Mouse (Mus musculus) lung, postnatal 25 days (tissue): Measurements from ENCODE around the gene Ccdc80.

Experiments
- DNase-seq: peaks from one replicate; pipeline ENCODE4 v3.0.0; 2022; ENCODE audit warnings: low spot score

Gene Ccdc80

DNA sequence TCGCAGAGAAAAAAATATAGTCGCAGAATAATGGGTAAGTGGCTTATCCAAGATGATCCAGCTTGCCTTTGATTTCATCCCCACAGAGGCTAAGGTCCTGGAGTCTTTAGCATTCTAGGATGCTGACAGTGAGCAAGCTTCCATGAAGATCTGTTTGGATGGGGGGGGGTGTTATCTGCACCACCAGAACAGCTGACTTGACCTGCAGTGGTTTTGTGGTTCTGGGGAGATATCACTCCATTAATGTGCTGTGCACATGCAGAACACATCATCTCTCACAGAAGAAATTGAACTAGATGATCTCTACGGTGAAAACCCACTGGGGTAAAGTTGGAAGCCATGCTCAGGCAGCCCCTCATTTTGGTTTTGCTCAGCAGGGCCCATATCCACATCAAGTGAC, 24.0 kb downstream of the Ccdc80 start:
- no peak for DNase-seq

DNA sequence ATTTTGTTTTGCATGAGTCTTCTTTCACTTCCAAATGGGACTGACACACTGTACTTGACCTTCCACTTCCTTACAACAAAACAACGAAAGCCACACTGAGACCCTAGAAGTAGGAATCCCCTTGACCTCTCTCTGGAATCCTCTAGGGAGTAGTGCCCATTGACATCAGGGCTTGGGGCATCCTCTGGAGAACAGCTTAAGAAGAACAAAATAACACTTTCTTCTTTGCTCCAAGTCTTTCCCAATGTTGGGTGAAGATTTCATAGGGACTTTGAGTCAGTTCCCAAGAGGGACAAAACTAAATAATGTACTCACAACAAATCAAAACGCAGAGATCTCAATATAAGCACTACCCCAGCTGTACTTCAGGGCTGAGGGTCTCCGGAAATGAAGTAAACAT, 25.6 kb downstream of the Ccdc80 start:
- no peak for DNase-seq

DNA sequence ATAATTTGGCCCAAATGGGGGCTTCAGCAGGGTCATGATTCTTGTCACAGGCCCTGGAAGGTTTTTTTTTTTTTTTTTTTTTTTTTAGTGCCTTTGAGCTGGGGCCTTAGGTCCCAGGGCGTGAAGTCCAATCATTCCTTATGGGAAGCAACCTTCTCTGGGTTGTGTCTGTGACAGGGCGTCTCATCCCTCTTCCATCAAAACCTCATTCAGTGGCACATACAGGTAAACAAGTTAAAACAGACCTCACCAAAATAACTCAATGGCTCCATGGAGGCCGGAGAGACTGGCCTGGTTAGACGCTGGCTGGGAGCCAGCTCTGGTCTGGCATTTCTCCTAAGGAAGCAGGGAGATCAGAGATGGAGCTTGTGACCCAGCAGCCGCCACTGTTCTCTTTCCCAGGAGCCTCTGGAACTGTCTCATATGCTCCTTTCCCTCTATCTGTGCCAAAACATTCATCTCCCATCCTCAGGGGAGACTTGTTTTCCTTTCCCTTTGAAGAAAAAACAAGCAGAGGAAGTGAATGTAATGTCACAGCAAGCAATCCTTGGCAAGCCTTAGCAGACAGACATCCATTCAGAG, 27.7 kb downstream of the Ccdc80 start:
- DNase-seq = peak; percentile 36

DNA sequence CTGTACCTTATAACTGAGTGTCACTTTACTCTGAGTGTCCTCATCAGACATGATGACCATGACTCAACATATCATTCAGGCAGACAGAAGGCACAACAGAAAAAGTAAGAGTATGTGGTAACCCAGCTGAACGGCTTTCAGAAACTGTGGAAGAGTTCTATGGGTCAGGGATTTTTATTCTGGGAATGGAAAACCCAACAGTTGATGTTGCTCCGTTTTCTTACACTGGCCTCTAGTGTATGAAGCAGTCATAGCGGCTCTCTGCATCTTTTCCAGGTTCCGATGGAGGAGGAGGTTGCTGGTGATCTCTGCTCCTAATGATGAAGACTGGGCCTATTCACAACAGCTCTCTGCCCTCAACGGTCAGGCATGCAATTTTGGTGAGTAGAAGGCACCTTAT, 29.4 kb downstream of the Ccdc80 start:
- DNase-seq = no peak

DNA sequence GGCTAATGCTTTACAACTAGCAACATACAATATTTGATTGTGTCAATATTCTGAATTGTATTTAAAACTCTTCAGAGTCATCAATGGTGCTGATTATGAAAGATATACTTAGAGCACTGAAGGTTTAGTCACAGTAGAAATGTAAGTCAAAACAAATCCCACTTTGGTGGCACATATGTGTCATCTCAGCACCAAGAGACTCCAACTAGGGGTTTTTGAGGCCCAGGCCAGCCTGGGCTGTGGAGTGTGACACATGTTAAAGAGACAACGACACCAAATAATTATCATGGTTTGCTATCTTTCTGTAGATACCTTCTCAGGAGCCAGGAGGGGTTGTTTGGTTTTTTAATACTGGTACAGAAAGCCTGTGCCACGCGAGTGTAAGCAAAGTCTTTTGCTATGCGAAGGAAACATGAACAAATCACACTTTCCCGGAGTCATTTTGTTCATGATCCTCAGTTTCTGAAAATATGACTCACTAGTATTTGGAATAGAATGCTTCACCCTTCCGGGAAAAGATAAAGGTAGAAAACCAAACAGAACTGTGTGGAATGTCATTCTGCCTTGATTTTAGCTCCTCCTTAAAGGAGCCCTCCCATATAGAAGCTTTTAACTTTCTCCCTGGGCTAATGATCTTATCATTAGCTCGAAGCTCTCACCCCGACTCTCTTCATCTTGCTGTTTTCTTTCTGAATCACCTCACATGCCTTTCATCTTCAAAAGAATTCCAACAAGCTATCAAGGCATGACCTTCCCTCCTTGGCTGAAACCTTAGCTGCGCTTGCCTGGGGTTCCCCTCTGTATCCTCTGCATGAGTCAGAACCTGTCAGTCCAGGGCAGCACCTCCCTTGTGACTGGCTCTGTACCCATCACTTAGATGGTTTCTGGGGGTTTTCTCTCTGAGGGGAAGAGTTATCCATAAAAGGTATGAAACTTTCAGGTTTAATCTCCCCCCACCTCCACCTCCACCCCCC, 31.3 kb downstream of the Ccdc80 start:
- no peak for DNase-seq

DNA sequence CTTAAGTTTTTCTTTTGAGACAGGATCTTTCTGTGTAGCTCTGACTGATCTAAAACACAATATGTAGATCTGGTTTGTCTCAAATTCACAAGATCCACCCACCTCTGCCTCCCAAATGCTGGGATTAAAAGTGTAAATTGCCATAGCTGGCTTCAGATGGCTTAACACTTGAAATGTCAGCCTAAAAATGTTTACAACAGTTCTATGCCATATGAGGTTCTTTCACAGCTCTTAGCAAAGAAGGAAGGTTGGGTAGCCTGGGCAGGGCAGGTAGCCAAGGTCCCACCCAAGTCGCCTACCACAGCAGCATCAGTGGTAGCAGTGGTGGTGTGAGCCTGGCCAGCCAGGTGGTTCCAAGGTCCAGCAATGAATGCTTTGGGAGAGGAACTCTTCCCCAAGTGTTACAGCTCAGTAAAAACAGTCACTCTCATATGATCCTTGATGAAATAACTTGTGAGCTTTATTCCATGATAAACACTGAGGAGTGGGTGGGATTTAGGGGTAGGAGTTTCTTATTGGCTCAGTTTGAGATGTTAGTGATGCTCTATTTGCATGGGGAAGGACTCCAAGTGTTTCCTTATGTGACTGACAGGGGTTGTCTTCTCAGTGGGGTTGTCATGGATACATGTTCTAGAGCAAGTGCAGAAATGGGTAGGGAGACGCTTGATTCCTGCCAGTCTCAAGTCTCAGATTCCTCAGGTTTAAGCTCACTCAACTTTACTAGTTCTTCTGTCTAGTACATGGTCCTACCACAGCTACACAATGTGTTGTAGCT, 34.9 kb downstream of the Ccdc80 start:
- no peak for DNase-seq

DNA sequence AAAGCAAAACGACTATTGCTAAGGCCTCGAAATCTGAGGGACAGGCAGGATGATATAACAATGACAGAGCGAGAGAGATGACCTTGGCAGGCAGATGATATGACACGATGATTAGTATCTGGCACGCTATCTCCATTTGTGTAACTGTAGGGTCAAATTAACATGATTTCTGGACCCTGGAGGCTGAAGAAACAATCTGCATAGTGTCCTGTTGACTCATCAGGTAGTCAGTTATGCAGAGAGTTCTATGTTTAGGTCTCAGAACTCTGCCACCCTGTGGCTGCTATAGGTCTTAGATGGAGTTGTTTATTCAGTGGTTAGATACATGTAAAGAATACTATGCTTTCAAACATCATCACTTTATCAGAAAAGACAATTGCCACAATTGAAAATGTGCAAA, 48.5 kb downstream of the Ccdc80 start:
- DNase-seq = no peak

DNA sequence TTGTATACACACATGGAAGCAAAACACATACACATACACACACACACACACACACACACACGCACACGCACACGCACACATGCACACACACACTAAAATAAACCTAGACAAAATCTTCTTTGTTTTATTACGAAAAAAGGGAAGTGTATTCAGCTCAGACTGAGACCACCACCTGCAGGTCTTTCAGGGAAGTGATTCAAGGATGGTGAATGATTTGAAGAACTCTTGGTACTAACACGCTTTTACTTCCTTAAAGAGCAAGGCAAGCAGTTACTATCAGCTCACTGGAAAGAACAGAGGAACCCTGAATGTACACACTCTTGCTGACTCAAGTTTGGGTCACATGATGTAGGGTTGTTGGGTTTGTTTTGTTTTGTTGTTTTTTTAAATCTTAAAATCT, 49.4 kb downstream of the Ccdc80 start:
- no peak for DNase-seq

DNA sequence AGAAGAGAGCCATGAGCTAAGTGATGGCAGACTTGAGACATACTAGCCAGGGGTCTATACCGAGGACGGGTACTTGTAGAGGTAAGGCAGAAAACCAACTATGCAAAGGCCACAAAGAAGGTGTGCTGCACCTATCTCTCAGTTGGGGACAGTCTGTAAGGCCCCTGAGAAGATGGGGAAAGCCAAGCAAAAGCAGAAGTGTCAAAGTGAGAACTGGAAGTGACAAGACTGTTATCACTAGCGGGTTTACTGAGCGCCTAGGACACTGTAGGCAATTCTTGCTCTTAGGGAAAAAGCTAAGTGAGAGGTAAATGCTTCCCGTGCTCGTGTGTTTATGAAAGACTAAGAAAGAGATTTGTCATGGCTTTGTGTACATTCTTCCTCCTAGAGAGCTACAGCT, 51.9 kb downstream of the Ccdc80 start:
- DNase-seq = no peak

DNA sequence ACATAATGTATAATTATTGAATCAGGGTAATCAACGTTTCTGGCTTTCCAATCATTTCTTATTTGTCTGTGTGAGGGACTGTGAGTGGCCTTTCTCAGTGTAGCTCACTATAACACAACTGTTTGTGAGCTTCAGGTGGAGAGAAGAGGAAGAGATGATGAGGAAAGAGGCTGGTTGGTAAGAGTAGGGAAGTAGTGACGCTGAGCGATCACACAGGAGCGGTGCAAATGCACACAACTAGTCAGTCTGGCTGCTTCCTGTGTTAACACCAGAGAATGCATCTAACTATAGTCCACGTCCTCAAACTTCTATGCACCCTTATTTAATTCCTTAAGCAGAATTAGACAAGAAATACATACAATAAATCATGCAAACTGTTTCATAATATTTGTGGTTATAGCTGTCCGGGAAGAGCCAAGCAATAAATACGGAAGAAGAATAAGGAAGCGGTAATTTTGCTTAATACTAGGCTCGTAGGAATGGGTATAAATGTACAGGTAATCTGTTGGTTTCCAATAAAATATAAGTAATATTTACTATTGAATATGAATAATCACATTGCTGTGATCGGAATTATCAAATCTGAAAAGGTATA, 55.4 kb downstream of the Ccdc80 start:
- peak; percentile 21 for DNase-seq

DNA sequence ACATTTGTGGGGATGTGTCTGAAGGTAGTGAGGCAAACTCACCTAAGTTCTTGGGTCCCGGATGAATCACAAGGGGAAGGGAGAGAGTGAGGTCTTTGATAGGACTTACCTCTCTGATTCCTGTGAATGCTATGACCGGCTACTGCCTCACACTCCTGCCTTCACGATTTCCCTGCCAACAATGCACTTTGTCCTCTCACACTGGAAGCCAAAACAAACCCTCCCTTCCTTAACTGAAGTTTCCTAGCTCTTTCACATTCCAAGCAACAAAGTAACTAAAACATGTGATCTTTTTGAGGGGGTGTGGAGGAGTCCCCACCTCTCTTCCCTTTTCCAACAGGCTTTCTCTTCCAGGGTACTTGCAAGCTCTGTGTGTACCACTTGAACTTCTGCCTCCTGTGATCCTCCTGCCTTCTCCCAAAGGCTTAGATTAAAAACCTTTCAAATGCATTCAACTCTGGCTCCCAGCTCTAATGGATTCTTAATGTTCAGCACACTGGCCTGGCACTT, 61.6 kb downstream of the Ccdc80 start:
- peak; percentile 63 for DNase-seq

DNA sequence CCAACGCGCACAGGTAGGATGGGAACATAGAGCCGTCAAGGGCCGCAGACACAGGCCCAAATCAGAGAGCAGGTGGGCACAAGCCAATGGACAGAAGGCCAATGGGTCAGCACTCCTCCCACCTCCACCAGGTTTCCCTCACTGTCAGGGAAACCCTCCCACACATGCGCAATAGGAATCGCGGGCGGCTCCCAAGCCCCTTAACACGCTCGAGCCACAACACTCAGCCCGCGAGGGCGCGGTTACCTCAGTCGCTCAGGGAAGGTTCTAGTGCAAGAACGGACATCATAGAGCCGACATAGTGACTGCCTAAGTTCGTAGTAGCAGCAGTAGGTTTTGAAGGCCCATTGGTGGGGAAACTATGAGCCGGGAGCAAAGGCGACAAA, 64.9 kb downstream of the Ccdc80 start:
- DNase-seq = peak; percentile 79

DNA sequence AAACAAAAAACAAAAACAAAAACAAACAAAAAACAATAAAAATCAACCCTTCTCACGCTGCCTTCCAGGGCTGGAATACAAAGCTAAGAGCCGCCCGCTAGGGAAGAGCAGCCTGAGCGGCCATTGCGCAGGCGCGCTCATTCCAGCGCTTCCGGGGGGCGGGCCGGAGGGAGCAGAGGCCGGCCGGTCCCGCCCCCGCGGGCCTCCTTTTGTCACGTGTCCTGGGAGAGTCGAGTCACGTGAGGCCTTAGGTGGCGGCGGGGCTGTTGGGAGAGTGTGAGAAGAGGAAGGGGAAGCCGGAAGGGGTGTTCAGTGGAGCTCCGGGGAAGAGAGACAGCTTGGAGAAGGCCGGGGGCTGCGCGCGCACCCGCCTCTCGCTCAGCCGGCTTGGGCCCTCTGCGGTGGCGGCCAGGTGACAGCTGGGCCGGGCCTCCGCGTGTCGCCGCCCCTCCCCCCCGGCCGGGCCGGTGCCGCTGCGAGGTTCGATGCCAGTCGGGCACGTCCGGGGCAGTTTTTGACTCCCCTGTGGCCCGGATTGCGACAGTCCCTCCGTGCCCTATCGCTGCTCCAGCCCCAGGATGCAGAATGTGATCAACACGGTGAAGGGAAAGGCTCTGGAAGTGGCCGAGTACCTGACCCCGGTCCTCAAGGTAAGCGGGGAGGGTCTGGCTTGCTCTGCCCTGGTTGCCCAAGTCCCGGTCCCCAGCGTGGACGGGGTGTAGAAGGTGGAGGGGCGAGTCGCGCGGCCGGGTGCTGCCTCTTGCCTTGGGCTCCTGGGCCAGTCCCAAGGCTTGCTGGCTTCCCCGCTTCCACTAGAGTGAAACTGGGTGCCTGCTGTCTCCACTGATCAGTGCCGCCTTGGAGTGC, 65.6 kb downstream of the Ccdc80 start, which contains the start of the genes Slc35a5 and Atg3:
TSS of gene Slc35a5 (minus strand) at position 185 of the 867 bp plus-strand sequence.
TSS of gene Atg3 (plus strand) at position 264 of the 867 bp plus-strand sequence.
- DNase-seq = peak; percentile 98

DNA sequence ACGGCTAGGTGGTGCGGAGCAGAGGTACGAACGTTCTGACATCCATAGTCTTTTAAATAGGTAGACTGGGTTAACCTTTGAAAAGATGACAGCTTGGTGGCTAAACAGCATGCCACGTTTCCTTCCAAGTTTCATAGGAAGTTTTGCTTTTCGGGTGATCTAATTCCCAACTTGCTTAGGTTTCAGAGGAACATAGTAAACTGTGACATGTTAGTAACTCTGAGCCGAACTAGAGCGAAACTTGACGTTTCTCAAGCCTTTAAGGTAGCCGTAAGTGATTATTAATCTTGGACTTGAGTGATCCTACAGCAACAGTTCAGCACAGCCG, 66.2 kb downstream of the Ccdc80 start:
- no peak for DNase-seq
